Mouse (Mus musculus) hindbrain, embryonic 16.5 days (tissue): ENCODE results near the gene Nup107. TPM values are rescaled to one million over a fixed set of nuclear protein-coding genes. Genes with fewer than 3 reads are reported as not detected.
"Not testable (repeated sequence)": the region's sequence is repeated elsewhere in the genome, so short reads cannot be mapped to it uniquely, and the experiment has no call there.

ENCODE experiments used
- ATAC-seq: fragments of 200-750 bp; cut with Nextera tagmentation; 2 replicates; pipeline ENCODE4 v1.8.0; 2017; ENCODE audit warnings: moderate TSS enrichment, moderate library complexity
- H3K27ac ChIP-seq: fragments of 300-500 bp; sonication (generic); 2 replicates; pipeline ENCODE4 v1.5.1; 2014; ENCODE audit warnings: low read depth, mild to moderate bottlenecking, control low read depth, low read length, moderate library complexity
- H3K27me3 ChIP-seq: fragments of 300-500 bp; sonication (generic); replicated peaks from 2 replicates; pipeline ENCODE4 v1.6.1; 2014; ENCODE audit warnings: low read length; ENCODE audit not compliant: control insufficient read depth, insufficient read depth
- H3K36me3 ChIP-seq: fragments of 300-500 bp; sonication (generic); 2 replicates; pipeline ENCODE4 v1.6.1; 2014; ENCODE audit warnings: mild to moderate bottlenecking, low read length, moderate library complexity, mixed read lengths; ENCODE audit not compliant: control insufficient read depth, insufficient read depth
- H3K4me1 ChIP-seq: fragments of 300-500 bp; sonication (generic); 2 replicates; pipeline ENCODE4 v1.6.1; 2014; ENCODE audit warnings: low read depth, low read length; ENCODE audit not compliant: control insufficient read depth, insufficient read depth
- H3K4me2 ChIP-seq: fragments of 300-500 bp; sonication (generic); 2 replicates; pipeline ENCODE4 v1.6.1; 2014; ENCODE audit warnings: mild to moderate bottlenecking, low read length, control low read depth, moderate library complexity
- H3K4me3 ChIP-seq: fragments of 300-500 bp; sonication (generic); 2 replicates; pipeline ENCODE4 v1.5.1; 2014; ENCODE audit warnings: mild to moderate bottlenecking, low read length, control low read depth, moderate library complexity
- H3K9ac ChIP-seq: fragments of 300-500 bp; sonication (generic); 2 replicates; pipeline ENCODE4 v1.6.1; 2014; ENCODE audit warnings: low read depth, mild to moderate bottlenecking, control low read depth, low read length, moderate library complexity
- H3K9me3 ChIP-seq: fragments of 300-500 bp; sonication (generic); 2 replicates; pipeline ENCODE4 v1.6.1; 2014; ENCODE audit warnings: mild to moderate bottlenecking, low read length, moderate library complexity; ENCODE audit not compliant: control insufficient read depth
- WGBS: fragments of 180-500 bp; shearing (Covaris S2); extraction: QIAGEN DNeasy Blood & Tissue Kit; methylation state at CpG from one replicate; pipeline ENCODE4 v1.1.7; 2014; 5-methylcytosine and 5-hydroxymethylcytosine counted together
- polyA plus RNA-seq: library from polyadenylated mRNA; unstranded; fragments of >200 nt; fragmentation: Nextera tagmentation; extraction: Ambion mirVana; gene quantifications from 2 replicates; pipeline ENCODE4 v1.2.1, GENCODE M21; 2015

Nup107 gene
- polyA plus RNA-seq, 1 experiment from 2014 or later = 32.0 TPM

DNA sequence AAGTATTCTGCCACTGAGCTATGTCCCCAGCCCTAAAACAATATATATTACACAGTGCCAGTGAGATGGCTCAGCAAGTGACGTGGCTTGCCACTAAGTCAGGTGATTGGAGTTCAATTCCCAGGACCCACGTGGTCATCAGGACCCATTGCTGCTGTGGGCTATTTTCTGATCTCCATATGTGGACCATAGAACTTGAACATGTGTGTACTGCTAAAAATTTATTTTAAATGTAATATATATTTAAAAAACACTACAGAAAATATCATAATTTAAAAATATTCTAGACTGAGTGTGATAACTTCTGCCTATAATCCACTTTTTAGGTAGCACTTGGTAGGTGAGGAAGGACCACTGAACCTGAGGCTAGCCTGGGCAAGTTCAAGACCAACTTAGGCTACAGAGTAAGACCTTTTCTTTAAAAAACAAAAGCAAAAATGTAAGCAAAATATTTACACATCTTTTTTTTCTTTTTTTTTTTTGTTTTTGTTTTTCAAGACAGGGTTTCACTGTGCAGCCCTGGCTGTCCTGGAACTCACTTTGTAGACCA is 30.1 kb downstream of the Nup107 start:
- H3K36me3 ChIP-seq = peaks cover 32% of the 10 kb centered on the region
- H3K27me3 ChIP-seq = no peaks in the 10 kb centered on the region
- no peak overlapping the region for H3K9ac ChIP-seq
- no peaks in the 10 kb centered on the region for H3K4me1 ChIP-seq
- 92% methylated on average over 2 of the region's 2 CpGs for WGBS
- no peaks in the 10 kb centered on the region for H3K9me3 ChIP-seq
- H3K27ac ChIP-seq = no peak overlapping the region
- no peak overlapping the region for H3K4me3 ChIP-seq
- ATAC-seq = no peak
- H3K4me2 ChIP-seq = no peak overlapping the region

DNA sequence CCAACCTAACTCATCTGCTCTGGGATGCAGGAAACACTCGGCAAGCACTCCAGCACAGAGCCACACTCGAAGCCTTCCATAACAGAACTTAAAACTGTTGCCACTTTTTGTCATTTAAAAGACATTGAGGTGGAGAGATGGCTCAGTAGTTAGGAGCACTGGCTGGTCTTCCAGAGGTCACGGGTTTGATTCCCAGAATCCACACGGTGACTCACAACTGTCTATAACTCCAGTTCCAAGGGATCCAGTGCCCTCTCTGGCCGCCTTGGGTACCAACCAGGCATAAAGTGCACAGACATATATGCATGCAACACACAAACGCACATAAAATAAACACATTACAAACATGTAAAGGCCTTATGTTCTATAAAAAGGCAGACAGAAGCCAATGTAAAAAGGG is 31.0 kb downstream of the Nup107 start:
- WGBS = 97% methylated on average over 6 of the region's 6 CpGs
- Histone ChIP-seq H3K4me2 (no peak overlapping the region), H3K27me3 (no peaks in the 10 kb centered on the region), H3K27ac (no peak overlapping the region), H3K36me3 (peaks cover 33% of the 10 kb centered on the region), H3K9ac (no peak overlapping the region), H3K9me3 (no peaks in the 10 kb centered on the region), H3K4me1 (no peaks in the 10 kb centered on the region), H3K4me3 (no peak overlapping the region)
- ATAC-seq = no peak

DNA sequence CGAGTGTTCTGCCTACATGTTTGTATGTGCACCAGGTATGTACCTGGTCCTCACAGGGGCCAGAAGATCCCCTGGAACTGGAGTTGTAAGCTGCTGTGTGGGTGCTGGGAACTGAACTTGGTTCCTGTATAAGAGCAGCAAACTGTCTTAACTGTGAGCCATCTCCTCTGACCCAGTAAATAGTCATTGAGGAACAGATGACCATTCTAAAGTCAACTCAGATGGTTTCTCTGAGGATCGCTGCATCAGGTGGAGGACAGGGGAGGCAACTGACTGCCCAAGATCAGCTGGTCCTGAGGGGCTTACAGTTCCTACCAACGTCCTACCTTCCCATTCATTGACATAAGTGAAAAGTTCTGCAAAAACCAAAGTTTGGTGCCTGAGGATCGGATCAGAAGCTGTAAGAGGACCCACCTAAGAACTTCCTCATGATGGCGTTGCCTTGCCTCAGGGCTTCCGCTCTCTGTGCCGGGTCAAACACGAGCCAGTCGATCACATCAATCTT is 31.6 kb downstream of the Nup107 start:
- Histone ChIP-seq H3K4me3 (no peak overlapping the region), H3K36me3 (peaks cover 34% of the 10 kb centered on the region), H3K4me2 (no peak overlapping the region), H3K9me3 (no peaks in the 10 kb centered on the region), H3K4me1 (no peaks in the 10 kb centered on the region), H3K9ac (no peak overlapping the region), H3K27ac (no peak overlapping the region), H3K27me3 (no peaks in the 10 kb centered on the region)
- 97% methylated on average over 9 of the region's 9 CpGs for WGBS
- ATAC-seq = no peak

DNA sequence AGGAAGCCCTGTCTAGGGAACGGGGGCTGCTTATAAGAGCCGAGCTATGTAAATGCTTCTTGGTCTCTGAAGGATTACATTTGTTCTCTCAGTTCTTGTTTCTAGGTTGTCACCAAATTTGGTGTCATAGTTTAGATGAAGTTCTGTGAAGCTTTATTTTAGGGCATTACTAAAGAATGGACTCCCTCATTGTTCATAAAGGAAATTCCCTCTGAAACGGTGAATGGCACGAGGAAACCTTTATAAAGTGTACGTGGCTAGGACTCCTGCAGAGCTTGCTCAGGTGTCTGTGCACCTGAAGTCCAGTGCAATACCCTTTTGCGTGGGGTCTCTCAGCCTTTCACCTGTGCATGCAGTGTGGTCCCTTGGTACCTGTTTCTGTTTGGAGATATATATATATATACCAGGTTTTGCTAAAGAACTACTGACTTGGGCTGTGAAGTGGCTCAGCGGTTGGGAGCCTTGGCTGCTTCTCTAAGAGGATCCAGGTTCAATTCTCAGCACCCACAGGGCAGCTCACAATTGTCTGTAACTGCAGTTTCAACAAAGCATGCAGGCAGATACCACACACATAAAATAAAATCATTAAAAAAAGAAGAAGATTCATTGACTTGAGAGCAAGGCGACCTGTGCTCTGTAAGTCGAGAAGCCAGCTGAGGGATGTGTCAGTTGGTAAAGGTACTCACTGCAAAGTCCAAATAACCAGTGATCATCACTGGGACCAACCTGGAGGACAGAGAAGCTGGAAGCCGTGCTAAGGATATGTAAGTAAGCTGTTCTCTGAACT is 32.5 kb downstream of the Nup107 start:
- WGBS = 95% methylated on average over 10 of the region's 10 CpGs
- H3K9me3 ChIP-seq = no peaks in the 10 kb centered on the region
- H3K36me3 ChIP-seq = peaks cover 28% of the 10 kb centered on the region
- H3K27ac ChIP-seq = no peak overlapping the region
- no peak overlapping the region for H3K4me3 ChIP-seq
- H3K4me1 ChIP-seq = no peaks in the 10 kb centered on the region
- no peak overlapping the region for H3K4me2 ChIP-seq
- no peak for ATAC-seq
- no peak overlapping the region for H3K9ac ChIP-seq
- no peaks in the 10 kb centered on the region for H3K27me3 ChIP-seq

DNA sequence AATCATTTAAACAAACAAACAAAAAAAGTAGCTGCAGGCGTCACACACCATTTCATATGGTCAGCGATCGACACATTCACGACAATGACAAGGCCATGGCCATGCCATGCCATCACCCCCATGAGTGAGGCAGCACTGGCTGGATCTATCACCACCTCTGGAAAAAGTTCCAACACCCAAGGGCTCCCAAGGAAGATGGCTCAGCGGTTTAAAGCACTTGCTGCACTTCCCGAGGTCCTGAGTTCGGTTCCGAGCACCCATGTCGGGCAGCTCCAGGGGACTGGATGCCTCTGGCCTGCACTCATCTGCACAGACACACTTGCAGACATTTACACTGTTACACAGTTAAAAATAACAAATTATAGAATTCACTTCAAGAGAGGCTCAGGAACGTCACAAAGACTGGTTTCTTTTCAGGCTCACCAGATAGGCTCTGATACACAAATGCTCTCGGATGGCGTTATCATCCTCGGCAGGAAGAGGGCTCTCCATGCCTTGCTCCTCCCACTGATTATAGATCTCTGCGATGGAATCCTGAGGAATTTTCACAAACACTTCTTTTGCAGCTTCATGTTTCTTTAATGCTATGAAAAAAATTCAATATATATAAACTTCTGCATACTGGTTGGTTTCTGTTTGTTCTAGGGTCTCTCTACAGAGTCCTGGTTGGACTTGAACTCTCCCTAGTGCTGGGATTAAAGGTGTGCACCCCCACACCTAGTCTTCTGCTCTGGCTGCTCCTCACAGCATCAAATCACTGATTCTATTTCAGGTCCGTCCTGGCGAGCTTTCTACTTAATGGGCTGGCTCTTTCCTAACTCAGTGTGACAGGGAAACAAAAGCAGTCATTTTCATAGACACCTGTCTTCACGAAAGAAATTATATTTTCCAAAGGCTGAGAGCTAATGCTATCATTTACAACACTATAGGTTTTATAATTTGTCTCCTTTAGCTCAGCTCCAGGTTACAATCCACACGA is 33.5 kb downstream of the Nup107 start:
- ATAC-seq = no peak
- H3K36me3 ChIP-seq = peaks cover 28% of the 10 kb centered on the region
- no peaks in the 10 kb centered on the region for H3K4me1 ChIP-seq
- H3K9me3 ChIP-seq = no peaks in the 10 kb centered on the region
- H3K9ac ChIP-seq = no peak overlapping the region
- H3K4me2 ChIP-seq = no peak overlapping the region
- no peak overlapping the region for H3K4me3 ChIP-seq
- no peak overlapping the region for H3K27ac ChIP-seq
- H3K27me3 ChIP-seq = no peaks in the 10 kb centered on the region
- 93% methylated on average over 18 of the region's 18 CpGs for WGBS

DNA sequence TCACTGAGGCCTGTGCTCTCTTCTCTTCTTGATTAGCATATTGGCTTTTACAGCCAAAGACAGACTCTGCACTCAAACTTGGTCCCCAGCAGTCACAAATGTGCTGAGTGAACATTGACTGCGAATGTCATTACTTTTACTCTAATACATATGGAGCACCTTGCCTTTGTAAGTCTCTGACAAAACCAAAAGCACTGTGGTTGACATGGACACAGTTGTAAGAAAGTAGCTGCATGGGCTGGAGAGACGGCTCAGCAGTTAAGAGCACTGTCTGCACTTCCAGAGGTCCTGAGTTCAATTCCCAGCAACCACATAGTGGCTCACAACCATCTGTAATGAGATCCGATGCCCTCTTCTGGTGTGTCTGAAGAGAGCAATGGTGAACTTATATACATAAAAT is 34.2 kb downstream of the Nup107 start:
- 96% methylated on average over 3 of the region's 3 CpGs for WGBS
- H3K27me3 ChIP-seq, H3K9ac ChIP-seq, H3K27ac ChIP-seq, ATAC-seq, H3K4me2 ChIP-seq, H3K4me1 ChIP-seq, H3K4me3 ChIP-seq, H3K9me3 ChIP-seq: not testable (repeated sequence)
- H3K36me3 ChIP-seq = peaks cover 28% of the 10 kb centered on the region

DNA sequence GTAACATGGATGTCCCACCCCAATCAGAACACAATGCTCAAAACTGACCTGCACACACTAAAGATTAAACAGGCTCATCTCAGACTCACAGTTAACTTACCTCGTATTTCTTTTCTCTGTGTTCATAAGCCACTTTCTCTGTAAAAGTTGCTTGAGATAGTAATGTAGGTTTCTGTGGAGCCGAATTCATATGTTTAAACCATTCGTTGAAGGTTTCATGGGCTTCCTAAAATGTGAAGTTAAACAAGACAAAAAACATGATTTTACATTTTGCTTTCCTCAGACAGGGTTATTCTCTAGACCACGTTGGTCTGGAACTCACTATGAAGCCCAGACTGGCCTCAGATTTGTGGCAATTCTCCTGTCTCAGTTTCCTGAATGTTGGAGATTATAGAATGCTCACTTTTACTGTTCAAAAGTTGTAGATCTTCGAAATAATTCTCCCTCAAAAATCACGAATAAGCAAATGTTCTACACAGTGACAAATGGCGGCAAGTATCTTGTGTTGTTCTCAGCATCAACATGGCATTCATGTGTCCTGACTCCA is 34.6 kb downstream of the Nup107 start:
- no peaks in the 10 kb centered on the region for H3K27me3 ChIP-seq
- no peak overlapping the region for H3K4me3 ChIP-seq

DNA sequence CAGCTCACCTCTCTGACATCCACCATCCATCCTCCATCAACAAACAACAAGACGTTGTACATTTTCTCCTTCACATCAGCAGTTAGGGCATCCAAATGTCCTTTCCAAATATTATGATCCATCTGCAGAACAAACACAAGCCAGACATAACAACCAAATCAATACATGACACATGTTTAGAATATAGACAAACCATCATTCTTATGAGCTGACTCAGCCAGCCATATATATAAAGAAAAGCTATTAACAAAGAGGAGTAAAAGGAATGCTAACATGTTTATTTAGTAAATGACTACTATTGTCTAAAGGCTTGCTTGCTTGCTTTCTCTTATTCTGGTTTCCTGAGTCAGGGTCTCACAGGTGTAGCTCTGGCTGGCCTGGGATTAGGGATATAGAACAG is 35.2 kb downstream of the Nup107 start:
- 84% methylated on average over 1 of the region's 1 CpGs for WGBS
- H3K27ac ChIP-seq = no peak overlapping the region
- H3K9me3 ChIP-seq = no peaks in the 10 kb centered on the region
- ATAC-seq = no peak
- H3K4me1 ChIP-seq = no peaks in the 10 kb centered on the region
- H3K4me3 ChIP-seq = no peak overlapping the region
- no peak overlapping the region for H3K4me2 ChIP-seq
- no peaks in the 10 kb centered on the region for H3K27me3 ChIP-seq
- H3K9ac ChIP-seq = no peak overlapping the region
- peaks cover 25% of the 10 kb centered on the region for H3K36me3 ChIP-seq

More for the DNA sequence above, 34.6 kb downstream of the Nup107 start:
- H3K36me3 ChIP-seq = peaks cover 25% of the 10 kb centered on the region
- H3K4me2 ChIP-seq = no peak overlapping the region
- H3K4me1 ChIP-seq = no peaks in the 10 kb centered on the region
- no peak overlapping the region for H3K9ac ChIP-seq
- 95% methylated on average over 7 of the region's 7 CpGs for WGBS
- no peaks in the 10 kb centered on the region for H3K9me3 ChIP-seq
- ATAC-seq = no peak
- H3K27ac ChIP-seq = no peak overlapping the region
